Mouse (Mus musculus): ENCODE measurements around the gene Cd59b. TPM values are rescaled to one million over a fixed set of nuclear protein-coding genes. Genes with fewer than 3 reads are reported as not detected.
"Not testable (repeated sequence)": the region's sequence is repeated elsewhere in the genome, so short reads cannot be mapped to it uniquely, and the experiment has no call there.

Cd59b gene
- polyA plus RNA-seq, 1 experiment = 8.4 TPM

DNA sequence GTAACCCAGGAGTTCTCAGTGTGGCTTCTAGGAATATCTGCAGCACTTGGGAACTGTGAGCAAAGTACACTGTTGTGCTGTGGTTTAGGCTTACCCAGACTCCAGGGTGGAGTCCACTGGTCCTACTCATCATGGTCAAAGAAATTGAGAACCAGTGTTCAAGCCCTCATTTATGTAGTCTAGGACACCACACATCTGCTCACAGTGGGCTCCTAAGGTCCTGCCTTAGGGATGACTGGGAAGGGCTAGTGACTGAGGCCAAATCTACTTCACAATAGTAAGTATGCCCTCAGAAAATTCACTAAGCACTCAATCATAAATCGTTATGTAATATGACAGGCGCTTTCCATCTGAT, 29.6 kb downstream of the Cd59b start:
- TF ChIP-seq CTCF (IDR thresholded peaks at IDR 0.05; ENCODE audit: control insufficient read depth, insufficient read depth, low read length) (no peak), POLR2A (IDR thresholded peaks at IDR 0.05; ENCODE audit: borderline replicate concordance, control insufficient read depth, low read depth, low read length) (no peak)
- Histone ChIP-seq H3K4me1 (ENCODE audit: control insufficient read depth, insufficient read depth, low read length) (no peaks in the 10 kb centered on the region), H3K27ac (ENCODE audit: control insufficient read depth, insufficient read depth, low read depth, low read length, poor library complexity) (no peak overlapping the region), H3K4me3 (replicated peaks; ENCODE audit: control insufficient read depth, low read depth, low read length) (no peak overlapping the region)
- 95% methylated on average over 2 of the region's 2 CpGs for WGBS

DNA sequence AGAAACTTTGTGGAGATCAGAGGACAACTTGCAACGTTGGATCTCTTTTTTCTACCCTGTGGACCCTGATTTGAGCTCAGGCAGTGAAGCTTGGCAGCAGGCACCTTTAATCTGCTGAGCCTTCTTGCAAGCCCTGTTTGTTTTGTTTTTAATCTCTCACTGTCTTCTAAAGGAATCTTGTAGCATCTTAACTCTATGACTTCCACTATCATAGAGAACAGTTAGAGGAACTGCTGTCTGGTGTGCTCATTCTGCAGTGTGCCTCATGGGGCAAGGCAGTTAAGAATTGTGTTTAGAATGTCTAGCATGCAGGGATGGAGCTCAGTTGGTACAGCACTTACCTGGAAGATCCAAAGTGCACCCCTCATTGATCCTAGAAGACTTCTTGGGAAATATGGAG, 30.3 kb downstream of the Cd59b start:
- TF ChIP-seq POLR2A (IDR thresholded peaks at IDR 0.05; ENCODE audit: borderline replicate concordance, control insufficient read depth, low read depth, low read length) (no peak), CTCF (IDR thresholded peaks at IDR 0.05; ENCODE audit: control insufficient read depth, insufficient read depth, low read length) (no peak)
- no peaks in the 10 kb centered on the region for H3K4me1 ChIP-seq (ENCODE audit: control insufficient read depth, insufficient read depth, low read length)
- no peak overlapping the region for H3K27ac ChIP-seq (ENCODE audit: control insufficient read depth, insufficient read depth, low read depth, low read length, poor library complexity)
- H3K4me3 ChIP-seq (replicated peaks; ENCODE audit: control insufficient read depth, low read depth, low read length) = no peak overlapping the region
- 47% methylated on average over 1 of the region's 1 CpGs for WGBS

DNA sequence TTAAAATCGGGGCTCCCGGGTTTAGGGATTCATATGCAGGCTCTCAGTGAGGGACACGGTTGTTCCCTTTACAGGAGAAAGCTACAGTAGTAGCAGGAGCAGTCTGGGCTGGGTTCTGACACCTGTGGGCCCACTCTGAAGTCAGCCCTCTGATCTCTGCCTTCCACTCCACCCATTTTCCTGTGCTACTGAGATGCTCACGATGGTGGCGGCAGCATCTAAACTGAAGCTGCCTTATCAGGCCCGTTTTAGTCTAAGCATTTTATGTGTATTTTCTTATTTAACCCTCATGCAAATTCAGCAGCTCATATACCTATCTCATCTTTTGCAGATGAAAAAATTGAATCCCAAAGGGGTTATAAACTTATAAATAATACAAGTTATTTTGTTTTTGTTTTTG, 35.2 kb downstream of the Cd59b start:
- no peak overlapping the region for H3K27ac ChIP-seq (ENCODE audit: control insufficient read depth, insufficient read depth, low read depth, low read length, poor library complexity)
- no peaks in the 10 kb centered on the region for H3K4me1 ChIP-seq (ENCODE audit: control insufficient read depth, insufficient read depth, low read length)
- 78% methylated on average over 6 of the region's 6 CpGs for WGBS
- no peak overlapping the region for H3K4me3 ChIP-seq (replicated peaks; ENCODE audit: control insufficient read depth, low read depth, low read length)
- TF ChIP-seq POLR2A (IDR thresholded peaks at IDR 0.05; ENCODE audit: borderline replicate concordance, control insufficient read depth, low read depth, low read length) = no peak
- no peak for TF ChIP-seq CTCF (IDR thresholded peaks at IDR 0.05; ENCODE audit: control insufficient read depth, insufficient read depth, low read length)

DNA sequence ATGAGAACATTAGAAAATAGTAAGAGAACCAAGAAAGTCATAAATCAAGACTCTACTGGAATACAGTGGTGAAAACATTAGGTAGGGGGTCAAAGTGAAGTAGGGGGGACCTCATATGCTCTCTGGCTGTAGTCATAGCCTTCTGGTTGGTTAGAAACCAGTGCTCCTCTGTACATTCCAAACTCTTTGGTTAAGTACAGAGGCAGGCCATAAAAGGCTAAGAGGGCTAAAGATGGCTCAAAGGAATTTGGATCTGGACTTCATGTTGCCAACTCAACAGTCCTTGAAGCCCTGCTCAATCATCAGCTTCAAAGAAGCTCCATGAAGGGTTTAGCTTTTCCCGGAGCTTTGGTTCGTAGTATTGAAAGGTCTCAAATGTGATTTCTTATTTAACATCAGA, 39.4 kb downstream of the Cd59b start:
- not testable (repeated sequence) for H3K4me1 ChIP-seq (ENCODE audit: control insufficient read depth, insufficient read depth, low read length); H3K27ac ChIP-seq (ENCODE audit: control insufficient read depth, insufficient read depth, low read depth, low read length, poor library complexity); H3K4me3 ChIP-seq (replicated peaks; ENCODE audit: control insufficient read depth, low read depth, low read length)
- WGBS = 93% methylated on average over 2 of the region's 2 CpGs

DNA sequence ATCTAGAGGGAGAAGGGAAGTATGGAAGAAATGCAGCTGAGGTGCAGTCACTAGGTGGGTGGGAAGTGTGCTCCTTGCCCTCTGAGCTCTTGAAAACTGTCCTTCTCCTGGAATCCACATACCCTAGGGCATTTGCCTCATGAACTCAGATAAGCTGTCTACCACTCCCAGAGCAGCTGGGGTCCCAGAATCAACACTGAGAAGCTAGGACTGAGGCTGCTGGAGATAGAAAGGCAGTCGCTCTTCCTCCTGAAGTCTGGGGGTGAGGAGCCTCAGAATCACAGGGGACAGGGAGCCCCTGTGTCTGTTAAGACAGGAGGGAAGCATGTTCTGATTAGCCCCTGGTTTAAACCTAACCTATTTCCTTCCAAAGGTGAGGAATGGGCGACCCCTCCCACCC, 39.9 kb downstream of the Cd59b start:
- Histone ChIP-seq H3K4me3 (replicated peaks; ENCODE audit: control insufficient read depth, low read depth, low read length) (no peak overlapping the region), H3K27ac (ENCODE audit: control insufficient read depth, insufficient read depth, low read depth, low read length, poor library complexity) (no peak overlapping the region), H3K4me1 (ENCODE audit: control insufficient read depth, insufficient read depth, low read length) (no peaks in the 10 kb centered on the region)
- TF ChIP-seq CTCF (IDR thresholded peaks at IDR 0.05; ENCODE audit: control insufficient read depth, insufficient read depth, low read length) (no peak), POLR2A (IDR thresholded peaks at IDR 0.05; ENCODE audit: borderline replicate concordance, control insufficient read depth, low read depth, low read length) (no peak)
- 69% methylated on average over 2 of the region's 2 CpGs for WGBS

DNA sequence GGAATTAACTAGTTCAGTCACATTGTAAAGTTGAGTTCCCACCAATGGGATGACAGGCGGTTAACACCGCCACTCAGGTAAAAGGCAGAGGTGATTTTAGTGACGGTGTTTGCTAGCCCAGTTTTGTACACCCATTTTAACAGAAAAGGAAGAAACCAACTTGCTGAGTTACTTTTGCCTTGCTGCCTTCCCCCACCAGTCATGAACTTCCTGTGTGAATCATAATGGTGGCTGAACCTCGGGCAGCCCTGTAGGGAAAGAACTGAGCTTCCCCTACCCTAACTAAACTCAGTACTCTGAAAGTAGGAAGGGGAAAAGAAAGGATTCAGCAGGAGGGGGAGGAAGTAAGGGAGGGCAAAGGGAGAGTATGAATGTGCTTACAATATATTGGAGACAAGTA, 40.4 kb downstream of the Cd59b start:
- H3K4me3 ChIP-seq (replicated peaks; ENCODE audit: control insufficient read depth, low read depth, low read length) = no peak overlapping the region
- no peak overlapping the region for H3K27ac ChIP-seq (ENCODE audit: control insufficient read depth, insufficient read depth, low read depth, low read length, poor library complexity)
- no peak for TF ChIP-seq CTCF (IDR thresholded peaks at IDR 0.05; ENCODE audit: control insufficient read depth, insufficient read depth, low read length)
- no peak for TF ChIP-seq POLR2A (IDR thresholded peaks at IDR 0.05; ENCODE audit: borderline replicate concordance, control insufficient read depth, low read depth, low read length)
- no peaks in the 10 kb centered on the region for H3K4me1 ChIP-seq (ENCODE audit: control insufficient read depth, insufficient read depth, low read length)
- WGBS = 66% methylated on average over 4 of the region's 4 CpGs

DNA sequence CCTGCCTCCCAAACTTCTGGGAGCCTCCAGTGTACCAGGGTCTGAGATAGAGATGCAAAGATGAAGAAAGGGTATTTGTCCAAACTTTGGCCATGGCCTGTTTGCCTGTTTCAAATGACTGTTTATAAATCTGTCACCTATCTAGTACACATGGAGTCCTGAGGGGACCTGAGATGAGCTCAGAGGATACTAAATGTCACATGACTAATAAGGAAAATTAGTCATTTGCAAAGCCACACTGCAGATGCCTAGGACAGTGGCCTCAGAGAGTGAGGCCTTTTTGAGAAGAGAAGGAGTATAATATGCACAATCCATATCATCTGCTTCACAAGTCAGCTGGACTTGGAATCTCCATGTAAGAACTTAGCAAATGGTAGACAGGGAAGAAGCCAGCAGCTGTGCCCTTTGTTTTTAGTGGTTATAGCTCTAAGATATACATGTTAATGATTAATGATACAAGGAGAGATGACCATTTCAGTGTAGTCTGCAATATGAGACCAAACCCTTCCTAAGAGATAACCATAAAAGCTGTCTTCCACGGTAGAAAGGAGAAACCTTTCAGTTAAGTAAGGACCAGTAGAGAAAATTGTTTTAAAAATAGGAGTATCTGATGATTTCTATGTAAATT, 41.6 kb downstream of the Cd59b start:
- H3K4me1 ChIP-seq (ENCODE audit: control insufficient read depth, insufficient read depth, low read length); H3K4me3 ChIP-seq (replicated peaks; ENCODE audit: control insufficient read depth, low read depth, low read length); H3K27ac ChIP-seq (ENCODE audit: control insufficient read depth, insufficient read depth, low read depth, low read length, poor library complexity): not testable (repeated sequence)
- no CpG with 5 or more reads among the region's 1 CpGs for WGBS

DNA sequence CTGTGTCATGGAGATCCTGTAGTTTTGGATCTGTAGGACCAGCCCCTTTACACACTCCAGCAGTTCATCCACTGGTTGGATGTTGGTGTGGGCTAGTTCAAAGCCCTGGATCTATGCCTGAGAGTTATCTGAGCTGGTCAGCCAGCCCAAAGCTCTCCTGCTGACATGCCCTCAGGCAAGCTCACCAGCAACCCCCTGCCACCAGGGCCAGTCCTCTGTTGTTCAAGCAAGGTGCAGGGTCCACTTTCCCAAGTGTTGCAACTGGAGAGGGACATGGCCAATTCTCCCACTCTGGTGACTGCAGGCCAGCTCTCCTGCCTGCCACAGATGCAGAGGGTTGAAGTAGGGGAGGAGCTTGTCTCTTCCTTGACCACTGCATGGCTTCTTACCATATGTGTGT, 43.9 kb downstream of the Cd59b start:
- H3K4me1 ChIP-seq (ENCODE audit: control insufficient read depth, insufficient read depth, low read length); H3K4me3 ChIP-seq (replicated peaks; ENCODE audit: control insufficient read depth, low read depth, low read length); H3K27ac ChIP-seq (ENCODE audit: control insufficient read depth, insufficient read depth, low read depth, low read length, poor library complexity): not testable (repeated sequence)

DNA sequence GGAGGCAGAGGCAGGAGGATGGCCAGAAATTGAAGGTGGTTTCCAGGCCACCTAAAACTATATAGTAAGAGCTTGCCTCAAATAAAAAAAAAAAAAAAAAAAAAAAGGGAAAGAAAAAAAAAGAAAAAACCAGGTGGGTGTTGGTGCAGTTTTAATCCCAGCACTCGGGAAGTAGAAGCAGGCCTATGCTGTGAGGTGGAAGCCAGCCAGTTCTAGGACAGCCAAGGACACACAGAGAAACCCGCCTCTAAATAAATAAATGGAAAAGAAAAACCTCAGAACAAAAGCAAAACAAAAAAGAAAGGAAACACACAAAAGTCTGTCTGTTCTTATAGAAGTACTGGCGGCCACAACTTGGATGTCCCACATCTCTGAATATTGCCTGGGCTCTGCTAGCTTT, 45.2 kb downstream of the Cd59b start:
- Histone ChIP-seq H3K4me1 (ENCODE audit: control insufficient read depth, insufficient read depth, low read length) (no peaks in the 10 kb centered on the region), H3K27ac (ENCODE audit: control insufficient read depth, insufficient read depth, low read depth, low read length, poor library complexity) (no peak overlapping the region), H3K4me3 (replicated peaks; ENCODE audit: control insufficient read depth, low read depth, low read length) (no peak overlapping the region)
- no peak for TF ChIP-seq CTCF (IDR thresholded peaks at IDR 0.05; ENCODE audit: control insufficient read depth, insufficient read depth, low read length)
- no peak for TF ChIP-seq POLR2A (IDR thresholded peaks at IDR 0.05; ENCODE audit: borderline replicate concordance, control insufficient read depth, low read depth, low read length)
- 86% methylated on average over 3 of the region's 3 CpGs for WGBS

DNA sequence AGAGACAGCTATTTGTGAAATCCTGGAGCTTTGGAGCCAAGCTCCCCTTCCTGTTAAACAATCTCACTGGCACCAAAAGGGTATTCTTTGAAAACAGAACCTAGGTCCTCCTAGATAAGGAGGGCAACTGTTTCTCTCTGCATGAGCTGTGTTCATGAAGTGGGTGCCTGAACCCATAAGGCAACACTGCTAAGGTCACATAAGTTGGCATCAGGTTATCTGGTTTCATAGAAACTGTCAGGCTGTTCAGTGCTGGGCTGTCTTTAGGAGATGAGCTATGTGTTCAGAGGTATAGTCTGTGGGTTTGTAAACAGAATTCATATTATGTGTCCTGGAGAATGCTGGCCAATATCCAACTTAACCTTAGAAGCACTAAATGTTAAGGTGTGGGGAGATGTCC, 47.5 kb downstream of the Cd59b start:
- H3K27ac ChIP-seq (ENCODE audit: control insufficient read depth, insufficient read depth, low read depth, low read length, poor library complexity); H3K4me3 ChIP-seq (replicated peaks; ENCODE audit: control insufficient read depth, low read depth, low read length); H3K4me1 ChIP-seq (ENCODE audit: control insufficient read depth, insufficient read depth, low read length): not testable (repeated sequence)
